In genomic region chr4:135254321-135254720, GRCm38 (mm10) we compare ENCODE assay signal across 9 mouse cellular contexts. TPM values are rescaled to one million over a fixed set of nuclear protein-coding genes. Genes with fewer than 3 reads are reported as not detected.
A peak's percentile ranks its signal among the peaks of the same experiment; 100 is the strongest.
DNase-seq lines count a peak whose midpoint lies in the region; ATAC-seq lines count a peak whose summit lies in the region.
"Had no signal": no experiment of that assay in that cellular context is flagged by ENCODE, and none has a peak within 500 bp of the region (broad histone marks: within the 10 kb centered on the region; RNA-seq: fewer than 3 reads in every experiment).

No protein-coding gene starts in this region.

- H3K27me3 ChIP-seq in forebrain, embryonic 10.5 days (ENCODE audit: poor library complexity, severe bottlenecking), result no peaks in the 10 kb centered on the region
- no peaks in the 10 kb centered on the region for H3K27me3 ChIP-seq in forebrain, embryonic 13.5 days
- H3K27me3 ChIP-seq in embryonic facial prominence, embryonic 11.5 days (ENCODE audit: control insufficient read depth, insufficient read depth, low read length), result no peaks in the 10 kb centered on the region
- H3K27me3 ChIP-seq in hindbrain, embryonic 14.5 days (ENCODE audit: control insufficient read depth, insufficient read depth, low read length), result no peaks in the 10 kb centered on the region

- no peak for ATAC-seq in forebrain, embryonic 13.5 days
- no peak for ATAC-seq in embryonic facial prominence, embryonic 11.5 days (replicated peaks; ENCODE audit: insufficient number of reproducible peaks, low FRiP score, low TSS enrichment, low read depth)
- ATAC-seq in hindbrain, embryonic 14.5 days (ENCODE audit: low FRiP score), result no peak
- ATAC-seq in erythroblast, adult 5-6 weeks (replicated peaks; ENCODE audit: low FRiP score, poor library complexity, severe bottlenecking), result no peak

- H3K9me3 ChIP-seq in forebrain, embryonic 10.5 days, result peaks cover 4% of the 10 kb centered on the region
- H3K9me3 ChIP-seq in forebrain, embryonic 13.5 days (replicated peaks), result no peaks in the 10 kb centered on the region
- H3K9me3 ChIP-seq in embryonic facial prominence, embryonic 11.5 days (replicated peaks; ENCODE audit: control insufficient read depth, low read length), result no peaks in the 10 kb centered on the region
- H3K9me3 ChIP-seq in hindbrain, embryonic 14.5 days (ENCODE audit: control insufficient read depth, low read length), result no peaks in the 10 kb centered on the region

- H3K36me3 ChIP-seq in forebrain, embryonic 10.5 days (replicated peaks), result peaks cover 49% of the 10 kb centered on the region
- 0 out of 2 replicates have a peak, but pooled peaks cover 8% of the 10 kb centered on the region for H3K36me3 ChIP-seq in forebrain, embryonic 13.5 days (ENCODE audit: poor library complexity, severe bottlenecking)
- no peaks in the 10 kb centered on the region for H3K36me3 ChIP-seq in embryonic facial prominence, embryonic 11.5 days (replicated peaks; ENCODE audit: control insufficient read depth, insufficient read depth, low read depth, low read length)
- H3K36me3 ChIP-seq in hindbrain, embryonic 14.5 days (replicated peaks; ENCODE audit: control insufficient read depth, insufficient read depth), result no peaks in the 10 kb centered on the region

- H3K4me2 ChIP-seq in forebrain, embryonic 13.5 days, result no peak overlapping the region
- no peak overlapping the region for H3K4me2 ChIP-seq in embryonic facial prominence, embryonic 11.5 days (ENCODE audit: low read depth, low read length)
- no peak overlapping the region for H3K4me2 ChIP-seq in hindbrain, embryonic 14.5 days (replicated peaks)

- peaks cover 67% of the 10 kb centered on the region for H3K4me1 ChIP-seq in forebrain, embryonic 10.5 days
- peaks cover 53% of the 10 kb centered on the region for H3K4me1 ChIP-seq in forebrain, embryonic 13.5 days
- no peaks in the 10 kb centered on the region for H3K4me1 ChIP-seq in embryonic facial prominence, embryonic 11.5 days (ENCODE audit: control insufficient read depth, insufficient read depth, low read length)
- peaks cover 15% of the 10 kb centered on the region for H3K4me1 ChIP-seq in hindbrain, embryonic 14.5 days (replicated peaks; ENCODE audit: control insufficient read depth, insufficient read depth, low read length)

- DNase-seq in forebrain, embryonic 10.5 days (ENCODE audit: extremely low spot score, low spot score), result no peak
- no peak for DNase-seq in embryonic facial prominence, embryonic 11.5 days (ENCODE audit: low spot score)
- DNase-seq in hindbrain, embryonic 14.5 days (ENCODE audit: low spot score), result no peak
- DNase-seq in lung, postnatal 25 days (ENCODE audit: low spot score), result peak; percentile 89
- no peak for DNase-seq in frontal cortex, postnatal 25 days (ENCODE audit: low spot score in 2 of 2)
- DNase-seq in T-cell, adult 2 months (ENCODE audit: low spot score), result no peak

- no peak overlapping the region for H3K9ac ChIP-seq in forebrain, embryonic 13.5 days
- no peak overlapping the region for H3K9ac ChIP-seq in embryonic facial prominence, embryonic 11.5 days (replicated peaks; ENCODE audit: low read length)
- H3K9ac ChIP-seq in hindbrain, embryonic 14.5 days, result no peak overlapping the region

- peak overlapping the region; percentile 56 for H3K27ac ChIP-seq in forebrain, embryonic 10.5 days
- H3K27ac ChIP-seq in forebrain, embryonic 13.5 days, result no peak overlapping the region; the same call in 1 of the 2 replicates
- peak overlapping the region; percentile 5; the same call in 1 of the 2 replicates for H3K27ac ChIP-seq in embryonic facial prominence, embryonic 11.5 days (replicated peaks; ENCODE audit: low read depth, low read length)
- H3K27ac ChIP-seq in hindbrain, embryonic 14.5 days, result peak overlapping the region; percentile 16; the same call in 1 of the 2 replicates

- 91% methylated on average over 4 of the region's 4 CpGs for WGBS in forebrain, embryonic 10.5 days
- 78% methylated on average over 4 of the region's 4 CpGs for WGBS in forebrain, embryonic 13.5 days
- 88% methylated on average over 4 of the region's 4 CpGs for WGBS in embryonic facial prominence, embryonic 11.5 days
- 82% methylated on average over 4 of the region's 4 CpGs for WGBS in hindbrain, embryonic 14.5 days

- no peak overlapping the region for H3K4me3 ChIP-seq in forebrain, embryonic 10.5 days
- H3K4me3 ChIP-seq in forebrain, embryonic 13.5 days, result no peak overlapping the region
- H3K4me3 ChIP-seq in embryonic facial prominence, embryonic 11.5 days (ENCODE audit: low read depth, low read length), result no peak overlapping the region
- no peak overlapping the region for H3K4me3 ChIP-seq in hindbrain, embryonic 14.5 days (replicated peaks; ENCODE audit: low read length)
- H3K4me3 ChIP-seq: erythroblast, embryonic 14.5 days had no signal

RNA-seq across cellular contexts. Expression of gene Clic4, which starts 18.3 kb away (rescaled TPM):
- 210 and 227 TPM in 2 replicates for polyA plus RNA-seq in forebrain, embryonic 10.5 days (2016; fragmentation: Nextera tagmentation; extraction: Ambion mirVana)
- polyA plus RNA-seq in forebrain, embryonic 13.5 days (2015; fragmentation: Nextera tagmentation; extraction: Ambion mirVana), result 146 and 153 TPM in 2 replicates
- 148 and 156 TPM in 2 replicates for polyA plus RNA-seq in embryonic facial prominence, embryonic 11.5 days (2014; fragmentation: Nextera tagmentation; extraction: Ambion mirVana)
- 43.2 and 50.4 TPM in 2 replicates for polyA plus RNA-seq in hindbrain, embryonic 14.5 days (2014; fragmentation: Nextera tagmentation; extraction: Ambion mirVana)
- total RNA-seq in erythroblast, adult 5-6 weeks (2015; ENCODE audit: low replicate concordance), result 24.6 and 29.9 TPM in 2 replicates
- total RNA-seq in erythroblast, adult 5-6 weeks (2017; ENCODE audit: low replicate concordance), result 35.4 and 44.6 TPM in 2 replicates
